Mouse (Mus musculus): ENCODE results near the gene Tnfsfm13.

The Tnfsfm13 gene

GRCm38 (mm10) chr11:69681314-69682208 is 14.3 kb downstream of the Tnfsfm13 start, which contains the start of gene Senp3:
Gene Senp3, minus strand, starts transcription at chr11:69682084.
- peak; percentile 98 for DNase-seq (ENCODE audit: low read depth, low spot score)

GRCm38 (mm10) chr11:69680136-69680855 is 15.6 kb downstream of the Tnfsfm13 start:
- no peak for DNase-seq (ENCODE audit: low read depth, low spot score)

GRCm38 (mm10) chr11:69679144-69679543 is 16.8 kb downstream of the Tnfsfm13 start:
- DNase-seq (ENCODE audit: low read depth, low spot score): no peak

- peak; percentile 100 for DNase-seq (ENCODE audit: low read depth, low spot score)
These were observed 23.6 kb downstream of the Tnfsfm13 start, which contains the start of gene Eif4a1 for GRCm38 (mm10) chr11:69672211-69672706. Gene Eif4a1, minus strand, starts transcription at chr11:69672423.

GRCm38 (mm10) chr11:69671726-69672124 is 24.2 kb downstream of the Tnfsfm13 start:
- no peak for DNase-seq (ENCODE audit: low read depth, low spot score)

GRCm38 (mm10) chr11:69670786-69671725 is 24.8 kb downstream of the Tnfsfm13 start:
- peak; percentile 93 for DNase-seq (ENCODE audit: low read depth, low spot score)

GRCm38 (mm10) chr11:69666665-69667005 is 29.3 kb downstream of the Tnfsfm13 start:
- no peak for DNase-seq (ENCODE audit: low read depth, low spot score)

- DNase-seq (ENCODE audit: low read depth, low spot score): peak; percentile 48
These were observed 29.8 kb downstream of the Tnfsfm13 start, which contains the start of gene Cd68 for GRCm38 (mm10) chr11:69665961-69666664. Gene Cd68, minus strand, starts transcription at chr11:69666153.

GRCm38 (mm10) chr11:69665457-69665960 is 30.4 kb downstream of the Tnfsfm13 start:
- no peak for DNase-seq (ENCODE audit: low read depth, low spot score)

GRCm38 (mm10) chr11:69664841-69665240 is 31.1 kb downstream of the Tnfsfm13 start:
- no peak for DNase-seq (ENCODE audit: low read depth, low spot score)

GRCm38 (mm10) chr11:69663795-69664194 is 32.1 kb downstream of the Tnfsfm13 start:
- DNase-seq (ENCODE audit: low read depth, low spot score): no peak

GRCm38 (mm10) chr11:69662967-69663671 is 32.8 kb downstream of the Tnfsfm13 start:
- DNase-seq (ENCODE audit: low read depth, low spot score): no peak

GRCm38 (mm10) chr11:69662213-69662966 is 33.5 kb downstream of the Tnfsfm13 start, which contains the start of gene Mpdu1:
Gene Mpdu1, minus strand, starts transcription at chr11:69662642.
- peak; percentile 98 for DNase-seq (ENCODE audit: low read depth, low spot score)

- no peak for DNase-seq (ENCODE audit: low read depth, low spot score)
These were observed 34.5 kb downstream of the Tnfsfm13 start for GRCm38 (mm10) chr11:69661221-69661881.

GRCm38 (mm10) chr11:69657462-69657881 is 38.4 kb downstream of the Tnfsfm13 start:
- no peak for DNase-seq (ENCODE audit: low read depth, low spot score)

GRCm38 (mm10) chr11:69656617-69657461 is 39.1 kb downstream of the Tnfsfm13 start:
- DNase-seq (ENCODE audit: low read depth, low spot score): peak; percentile 81

GRCm38 (mm10) chr11:69656065-69656455 is 39.8 kb downstream of the Tnfsfm13 start:
- DNase-seq (ENCODE audit: low read depth, low spot score): no peak

Measured in forelimb bud, embryonic 11.5 days (tissue).